Mouse (Mus musculus): ENCODE results near the gene Bhlhe40.

- TF ChIP-seq CTCF (IDR thresholded peaks at IDR 0.05; ENCODE audit: borderline replicate concordance, control insufficient read depth, extremely low read depth, insufficient read depth, low read length, poor library complexity): no peak
- TF ChIP-seq POLR2A (IDR thresholded peaks at IDR 0.05; ENCODE audit: control insufficient read depth, extremely low read depth, insufficient read depth, low read length, poor library complexity): no peak
These were observed 22.1 kb upstream of the Bhlhe40 start for GRCm38 (mm10) chr6:108638157-108638833.
